In genomic region chrX:12322453-12322852, GRCm38 (mm10) we compare ENCODE assay signal across 16 mouse cellular contexts.
DNase-seq lines count a peak whose midpoint lies in the region; ATAC-seq and TF ChIP-seq lines count a peak whose summit lies in the region.
"Had no signal": no experiment of that assay in that cellular context is flagged by ENCODE, and none has a peak within 500 bp of the region (broad histone marks: within the 10 kb centered on the region; RNA-seq: fewer than 3 reads in every experiment).

No protein-coding gene starts in this region.

- H3K4me1 ChIP-seq in heart, embryonic 10.5 days, result no peaks in the 10 kb centered on the region
- no peaks in the 10 kb centered on the region for H3K4me1 ChIP-seq in lung, postnatal 0 days (ENCODE audit: insufficient read depth, low read depth, low read length)
- H3K4me1 ChIP-seq: forebrain, embryonic 13.5 days; heart, embryonic 15.5 days; megakaryocyte, embryonic 14.5 days; neural tube, embryonic 15.5 days had no signal

- TF ChIP-seq CTCF in lung, postnatal 0 days (IDR thresholded peaks at IDR 0.05), result no peak

- TF ChIP-seq EP300 in lung, postnatal 0 days (IDR thresholded peaks at IDR 0.05), result no peak

- H3K9ac ChIP-seq in lung, postnatal 0 days (replicated peaks; ENCODE audit: low read depth), result no peak overlapping the region
- H3K9ac ChIP-seq: forebrain, embryonic 13.5 days; heart, embryonic 15.5 days; liver, embryonic 13.5 days; neural tube, embryonic 15.5 days had no signal

- no peaks in the 10 kb centered on the region for H3K36me3 ChIP-seq in heart, embryonic 10.5 days
- no peaks in the 10 kb centered on the region for H3K36me3 ChIP-seq in lung, postnatal 0 days (ENCODE audit: insufficient read depth, low read length)
- H3K36me3 ChIP-seq: heart, embryonic 15.5 days; liver, embryonic 13.5 days; neural tube, embryonic 15.5 days had no signal

- intact Hi-C loops in heart, postnatal 10 days (cut with DNase I), result no loop called here

- H3K4me3 ChIP-seq in heart, embryonic 10.5 days, result no peak overlapping the region
- H3K4me3 ChIP-seq in lung, postnatal 0 days (ENCODE audit: low read depth, low read length), result no peak overlapping the region
- H3K4me3 ChIP-seq: forebrain, embryonic 13.5 days; gastrocnemius, adult 2 months; heart, embryonic 15.5 days; liver, embryonic 13.5 days; megakaryocyte, embryonic 14.5 days; neural tube, embryonic 15.5 days had no signal

- no peaks in the 10 kb centered on the region for H3K27me3 ChIP-seq in heart, embryonic 10.5 days (ENCODE audit: insufficient read depth, poor library complexity, severe bottlenecking)
- no peaks in the 10 kb centered on the region for H3K27me3 ChIP-seq in lung, postnatal 0 days (replicated peaks; ENCODE audit: insufficient read depth, low read length)
- H3K27me3 ChIP-seq: forebrain, embryonic 13.5 days; heart, embryonic 15.5 days; liver, embryonic 13.5 days; neural tube, embryonic 15.5 days had no signal

- ATAC-seq in lung, postnatal 0 days, result no peak
- ATAC-seq: forebrain, embryonic 13.5 days; hindbrain, postnatal 0 days had no signal

- WGBS in heart, embryonic 10.5 days, result 73% methylated on average over 1 of the region's 1 CpGs
- 72% methylated on average over 1 of the region's 1 CpGs for WGBS in lung, postnatal 0 days

- no peak overlapping the region for H3K27ac ChIP-seq in heart, embryonic 10.5 days
- no peak overlapping the region for H3K27ac ChIP-seq in lung, postnatal 0 days (ENCODE audit: low read length)
- H3K27ac ChIP-seq: forebrain, embryonic 13.5 days; gastrocnemius, adult 2 months; heart, embryonic 15.5 days; hindbrain, postnatal 0 days; liver, embryonic 13.5 days; neural tube, embryonic 15.5 days had no signal

- H3K9me3 ChIP-seq in heart, embryonic 10.5 days, result no peaks in the 10 kb centered on the region
- H3K9me3 ChIP-seq in lung, postnatal 0 days (ENCODE audit: low read length), result no peaks in the 10 kb centered on the region
- H3K9me3 ChIP-seq: forebrain, embryonic 13.5 days; heart, embryonic 15.5 days; liver, embryonic 13.5 days; neural tube, embryonic 15.5 days had no signal

- DNase-seq in adrenal gland, adult 2 months, result peak; percentile 19
- no peak for DNase-seq in adrenal gland, adult 8-10 months
- peak; percentile 43 to 49 for DNase-seq in heart, postnatal 10 days
- DNase-seq in heart, embryonic 10.5 days (ENCODE audit: low spot score), result no peak
- DNase-seq in lung, postnatal 10 days, result peak; percentile 17
- no peak for DNase-seq in lung, postnatal 0 days (ENCODE audit: low spot score)
- peak; percentile 42 for DNase-seq in lung, postnatal 36 days
- DNase-seq in urinary bladder, adult 2 months (ENCODE audit: low spot score), result no peak
- DNase-seq: gastrocnemius, adult 2 months; liver, embryonic 13.5 days; thymus, postnatal 36 days had no signal

- H3K4me2 ChIP-seq in lung, postnatal 0 days (replicated peaks; ENCODE audit: low read depth, low read length), result no peak overlapping the region
- H3K4me2 ChIP-seq: forebrain, embryonic 13.5 days; heart, embryonic 15.5 days; liver, embryonic 13.5 days; neural tube, embryonic 15.5 days had no signal

Comparison
In these comparisons a context has a peak if more than half of its experiments do, and no peak if none do; other contexts are left out.
1. DNase-seq: peak in adrenal gland, adult 2 months (single experiment), heart, postnatal 10 days (2 of 2), lung, postnatal 10 days (single experiment) and lung, postnatal 36 days (single experiment); none in adrenal gland, adult 8-10 months (single experiment), heart, embryonic 10.5 days (single experiment), lung, postnatal 0 days (single experiment) and urinary bladder, adult 2 months (single experiment).